Mouse (Mus musculus): ENCODE measurements around the gene Ubap1l. TPM values are rescaled to one million over a fixed set of nuclear protein-coding genes. Genes with fewer than 3 reads are reported as not detected.

Ubap1l gene
- total RNA-seq (2012; rRNA removed): 4.5 and 8.5 TPM in 2 replicates

- TF ChIP-seq ZC3H11A (IDR thresholded peaks at IDR 0.05; ENCODE audit: borderline replicate concordance, low read depth, low read length): no peak
- H3K36me3 ChIP-seq (ENCODE audit: control insufficient read depth, insufficient read depth, low read length, poor library complexity, severe bottlenecking): peaks cover 17% of the 10 kb centered on the region
- no peak within 1 kb of the TSS for H3K4me3 ChIP-seq (ENCODE audit: insufficient read depth in 1 of 2, low read depth in 1 of 2, low read length in 2 of 2, poor library complexity in 1 of 2, severe bottlenecking in 1 of 2)
- H3K27ac ChIP-seq (ENCODE audit: insufficient read depth, low read depth, low read length, poor library complexity, severe bottlenecking): no peak within 1 kb of the TSS
- H3K4me1 ChIP-seq (ENCODE audit: control insufficient read depth in 2 of 2, insufficient read depth in 2 of 2, low read length in 2 of 2, poor library complexity in 1 of 2): peaks cover 0 to 2% of the 10 kb centered on the region in 2 experiments; a peak in 1 of 4 replicates
- in situ Hi-C loops (cut with MboI; ENCODE audit: low sequenced_read_pairs in 2 of 2, unreplicated experiment in 2 of 2): no loop called here
- H3K9me3 ChIP-seq (ENCODE audit: control insufficient read depth, insufficient read depth, low read depth, low read length): no peaks in the 10 kb centered on the region
- H3K9ac ChIP-seq (ENCODE audit: insufficient read depth, low read depth, low read length, poor library complexity, severe bottlenecking): no peak within 1 kb of the TSS
- DNase-seq (ENCODE audit: low read depth, low spot score): no peak
These were observed at the start of gene Ubap1l for GRCm38 (mm10) chr9:65360641-65361448. Gene Ubap1l, plus strand, starts transcription at chr9:65361041.

- no peaks in the 10 kb centered on the region for H3K9me3 ChIP-seq (ENCODE audit: control insufficient read depth, insufficient read depth, low read depth, low read length)
- in situ Hi-C loops (cut with MboI; ENCODE audit: low sequenced_read_pairs in 2 of 2, unreplicated experiment in 2 of 2): no loop called here
- TF ChIP-seq MAFK (IDR thresholded peaks at IDR 0.05; ENCODE audit: insufficient read depth, low read depth, low read length) (no peak), HCFC1 (IDR thresholded peaks at IDR 0.05; ENCODE audit: borderline replicate concordance, insufficient read depth, low read length) (no peak), CHD2 (IDR thresholded peaks at IDR 0.05; ENCODE audit: low read depth, low read length) (no peak), ZNF384 (IDR thresholded peaks at IDR 0.05; ENCODE audit: low read depth, low read length) (no peak), ZC3H11A (IDR thresholded peaks at IDR 0.05; ENCODE audit: borderline replicate concordance, low read depth, low read length) (no peak)
- H3K9ac ChIP-seq (ENCODE audit: insufficient read depth, low read depth, low read length, poor library complexity, severe bottlenecking): no peak overlapping the region
- no peaks in the 10 kb centered on the region for H3K4me1 ChIP-seq (ENCODE audit: control insufficient read depth in 2 of 2, insufficient read depth in 2 of 2, low read length in 2 of 2, poor library complexity in 1 of 2)
- DNase-seq (ENCODE audit: low read depth, low spot score): no peak
- H3K4me3 ChIP-seq (ENCODE audit: insufficient read depth in 1 of 2, low read depth in 1 of 2, low read length in 2 of 2, poor library complexity in 1 of 2, severe bottlenecking in 1 of 2): no peak overlapping the region
- H3K36me3 ChIP-seq (ENCODE audit: control insufficient read depth, insufficient read depth, low read length, poor library complexity, severe bottlenecking): peaks cover 13% of the 10 kb centered on the region
- H3K27ac ChIP-seq (ENCODE audit: insufficient read depth, low read depth, low read length, poor library complexity, severe bottlenecking): no peak overlapping the region
These were observed 48.0 kb upstream of the Ubap1l start for GRCm38 (mm10) chr9:65312669-65313357.

- in situ Hi-C loops (cut with MboI; ENCODE audit: low sequenced_read_pairs in 2 of 2, unreplicated experiment in 2 of 2): no loop called here
- no peak overlapping the region for H3K4me3 ChIP-seq (ENCODE audit: insufficient read depth in 1 of 2, low read depth in 1 of 2, low read length in 2 of 2, poor library complexity in 1 of 2, severe bottlenecking in 1 of 2)
These were observed 47.0 kb upstream of the Ubap1l start for GRCm38 (mm10) chr9:65313846-65314245.

GRCm38 (mm10) chr9:65322255-65322900, 38.5 kb upstream of the Ubap1l start:
- Histone ChIP-seq H3K36me3 (ENCODE audit: control insufficient read depth, insufficient read depth, low read length, poor library complexity, severe bottlenecking) (peaks cover 4% of the 10 kb centered on the region), H3K27ac (ENCODE audit: insufficient read depth, low read depth, low read length, poor library complexity, severe bottlenecking) (no peak overlapping the region), H3K4me3 (ENCODE audit: insufficient read depth in 1 of 2, low read depth in 1 of 2, low read length in 2 of 2, poor library complexity in 1 of 2, severe bottlenecking in 1 of 2) (no peak overlapping the region), H3K9me3 (ENCODE audit: control insufficient read depth, insufficient read depth, low read depth, low read length) (no peaks in the 10 kb centered on the region), H3K9ac (ENCODE audit: insufficient read depth, low read depth, low read length, poor library complexity, severe bottlenecking) (no peak overlapping the region), H3K4me1 (ENCODE audit: control insufficient read depth in 2 of 2, insufficient read depth in 2 of 2, low read length in 2 of 2, poor library complexity in 1 of 2) (peaks cover 0 to 2% of the 10 kb centered on the region in 2 experiments; a peak in 1 of 4 replicates)
- no peak for TF ChIP-seq HCFC1 (IDR thresholded peaks at IDR 0.05; ENCODE audit: borderline replicate concordance, insufficient read depth, low read length)
- no peak for TF ChIP-seq ZNF384 (IDR thresholded peaks at IDR 0.05; ENCODE audit: low read depth, low read length)
- TF ChIP-seq ZC3H11A (IDR thresholded peaks at IDR 0.05; ENCODE audit: borderline replicate concordance, low read depth, low read length): no peak
- no peak for TF ChIP-seq CHD2 (IDR thresholded peaks at IDR 0.05; ENCODE audit: low read depth, low read length)
- TF ChIP-seq MAFK (IDR thresholded peaks at IDR 0.05; ENCODE audit: insufficient read depth, low read depth, low read length): no peak
- no peak for DNase-seq (ENCODE audit: low read depth, low spot score)
- in situ Hi-C loops (cut with MboI; ENCODE audit: low sequenced_read_pairs in 2 of 2, unreplicated experiment in 2 of 2): no loop called here

More at GRCm38 (mm10) chr9:65313846-65314245, 47.0 kb upstream of the Ubap1l start:
- Histone ChIP-seq H3K9ac (ENCODE audit: insufficient read depth, low read depth, low read length, poor library complexity, severe bottlenecking) (no peak overlapping the region), H3K4me1 (ENCODE audit: control insufficient read depth in 2 of 2, insufficient read depth in 2 of 2, low read length in 2 of 2, poor library complexity in 1 of 2) (no peaks in the 10 kb centered on the region), H3K9me3 (ENCODE audit: control insufficient read depth, insufficient read depth, low read depth, low read length) (no peaks in the 10 kb centered on the region), H3K27ac (ENCODE audit: insufficient read depth, low read depth, low read length, poor library complexity, severe bottlenecking) (no peak overlapping the region), H3K36me3 (ENCODE audit: control insufficient read depth, insufficient read depth, low read length, poor library complexity, severe bottlenecking) (peaks cover 10% of the 10 kb centered on the region)
- TF ChIP-seq HCFC1 (IDR thresholded peaks at IDR 0.05; ENCODE audit: borderline replicate concordance, insufficient read depth, low read length) (no peak), MAFK (IDR thresholded peaks at IDR 0.05; ENCODE audit: insufficient read depth, low read depth, low read length) (no peak), ZC3H11A (IDR thresholded peaks at IDR 0.05; ENCODE audit: borderline replicate concordance, low read depth, low read length) (no peak), ZNF384 (IDR thresholded peaks at IDR 0.05; ENCODE audit: low read depth, low read length) (no peak), CHD2 (IDR thresholded peaks at IDR 0.05; ENCODE audit: low read depth, low read length) (no peak)
- DNase-seq (ENCODE audit: low read depth, low spot score): no peak
